Mouse (Mus musculus): Measurements from ENCODE around the gene Sumo1.

The Sumo1 gene

DNA sequence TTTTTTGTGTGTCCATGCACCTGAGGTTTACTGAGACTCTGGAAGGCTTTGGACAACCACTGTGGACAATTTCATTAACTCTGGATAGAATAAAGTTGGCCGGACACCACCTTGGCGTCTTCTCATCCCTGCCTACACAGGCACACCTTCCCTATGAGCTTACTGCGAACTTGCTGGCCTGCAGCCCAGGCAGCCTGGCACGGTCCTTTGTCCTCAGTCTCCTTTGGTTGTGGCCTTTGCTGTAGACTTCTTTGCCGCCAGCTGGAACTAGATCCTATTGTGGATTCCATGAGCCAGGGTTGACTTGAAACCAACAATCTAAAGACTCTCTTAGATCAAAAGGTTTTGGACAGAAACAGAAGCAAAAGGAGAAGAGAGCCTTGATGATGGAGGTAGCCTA is 45.2 kb downstream of the Sumo1 start:
- H3K36me3 ChIP-seq (ENCODE audit: insufficient read depth, low read length): no peaks in the 10 kb centered on the region
- H3K4me3 ChIP-seq (replicated peaks; ENCODE audit: low read length): no peak overlapping the region
- H3K9me3 ChIP-seq (ENCODE audit: low read length): peaks cover 15% of the 10 kb centered on the region
- no peaks in the 10 kb centered on the region for H3K27me3 ChIP-seq (ENCODE audit: insufficient read depth, low read length)
- no peak for TF ChIP-seq NANOG (IDR thresholded peaks at IDR 0.05; ENCODE audit: borderline replicate concordance, low read length)
- H3K4me1 ChIP-seq (replicated peaks; ENCODE audit: low read depth, low read length): peaks cover 7% of the 10 kb centered on the region

DNA sequence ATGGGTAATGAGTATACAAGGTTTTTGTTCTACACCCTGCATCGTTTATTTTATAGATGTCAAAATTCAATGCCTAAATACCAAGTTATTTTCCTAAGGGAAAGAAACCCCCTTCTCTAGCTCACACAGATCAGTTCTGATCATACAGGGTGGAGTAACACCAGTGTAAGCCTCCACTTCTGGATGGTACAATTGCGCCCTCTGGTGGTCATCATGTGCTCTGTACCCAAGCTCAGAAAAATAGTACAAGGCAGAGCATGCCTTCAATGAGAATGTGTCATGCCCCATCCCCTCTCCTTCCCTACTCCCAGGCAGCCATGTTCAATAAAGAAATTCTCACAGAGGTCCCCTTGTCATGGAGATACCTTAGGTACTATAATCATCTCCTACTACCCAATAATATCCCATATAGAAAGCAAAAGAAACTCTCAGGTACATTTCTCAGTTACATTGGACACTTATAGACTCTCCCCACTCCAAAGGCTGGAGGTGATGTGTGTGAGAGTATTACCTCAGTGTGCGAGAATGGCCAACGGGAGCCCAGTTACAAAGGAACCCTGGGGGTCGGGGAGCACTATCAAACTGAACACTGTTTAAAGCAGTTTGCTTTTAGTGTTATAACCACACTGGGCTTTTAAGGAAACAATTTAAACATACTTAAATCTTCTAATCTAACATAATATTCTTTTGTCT is 47.2 kb downstream of the Sumo1 start:
- TF ChIP-seq CTCF (conservative IDR thresholded peaks at IDR 0.05; ENCODE audit: low read length): peak; percentile 84
- TF ChIP-seq POU5F1 (IDR thresholded peaks at IDR 0.05; ENCODE audit: borderline replicate concordance, low read length): no peak
- no peak for TF ChIP-seq NANOG (IDR thresholded peaks at IDR 0.05; ENCODE audit: borderline replicate concordance, low read length)
- Histone ChIP-seq H3K9me3 (ENCODE audit: low read length) (peaks cover 15% of the 10 kb centered on the region), H3K36me3 (ENCODE audit: insufficient read depth, low read length) (no peaks in the 10 kb centered on the region), H3K4me1 (replicated peaks; ENCODE audit: low read depth, low read length) (no peaks in the 10 kb centered on the region; the same call in 1 of the 2 replicates), H3K4me3 (replicated peaks; ENCODE audit: low read length) (no peak overlapping the region), H3K27me3 (ENCODE audit: insufficient read depth, low read length) (no peaks in the 10 kb centered on the region)

DNA sequence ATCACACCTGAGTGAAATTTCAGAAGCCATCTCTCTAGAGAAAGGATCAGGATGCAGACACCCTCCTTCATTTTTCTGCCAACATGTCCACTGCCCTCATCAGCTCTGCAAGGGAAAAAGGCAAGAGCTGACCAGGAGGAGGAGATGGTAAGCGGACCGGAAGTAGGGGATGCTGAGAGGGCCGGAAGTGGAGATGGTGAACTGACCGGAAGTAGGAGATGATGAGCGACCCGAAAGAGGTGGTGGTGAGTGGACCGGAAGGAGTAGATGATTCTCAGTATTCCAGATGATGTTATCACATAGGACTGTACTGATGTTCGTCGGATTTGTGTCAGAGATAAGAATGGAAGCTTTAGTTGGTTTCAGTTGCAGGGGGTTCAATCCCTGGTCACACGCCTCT is 51.4 kb downstream of the Sumo1 start:
- TF ChIP-seq CTCF (conservative IDR thresholded peaks at IDR 0.05; ENCODE audit: low read length) (no peak), POU5F1 (IDR thresholded peaks at IDR 0.05; ENCODE audit: borderline replicate concordance, low read length) (no peak), NANOG (IDR thresholded peaks at IDR 0.05; ENCODE audit: borderline replicate concordance, low read length) (no peak)
- peaks cover 15% of the 10 kb centered on the region for H3K9me3 ChIP-seq (ENCODE audit: low read length)
- no peaks in the 10 kb centered on the region for H3K36me3 ChIP-seq (ENCODE audit: insufficient read depth, low read length)
- H3K4me1 ChIP-seq (replicated peaks; ENCODE audit: low read depth, low read length): peaks cover 13% of the 10 kb centered on the region
- no peak overlapping the region for H3K4me3 ChIP-seq (replicated peaks; ENCODE audit: low read length)
- no peaks in the 10 kb centered on the region for H3K27me3 ChIP-seq (ENCODE audit: insufficient read depth, low read length)

DNA sequence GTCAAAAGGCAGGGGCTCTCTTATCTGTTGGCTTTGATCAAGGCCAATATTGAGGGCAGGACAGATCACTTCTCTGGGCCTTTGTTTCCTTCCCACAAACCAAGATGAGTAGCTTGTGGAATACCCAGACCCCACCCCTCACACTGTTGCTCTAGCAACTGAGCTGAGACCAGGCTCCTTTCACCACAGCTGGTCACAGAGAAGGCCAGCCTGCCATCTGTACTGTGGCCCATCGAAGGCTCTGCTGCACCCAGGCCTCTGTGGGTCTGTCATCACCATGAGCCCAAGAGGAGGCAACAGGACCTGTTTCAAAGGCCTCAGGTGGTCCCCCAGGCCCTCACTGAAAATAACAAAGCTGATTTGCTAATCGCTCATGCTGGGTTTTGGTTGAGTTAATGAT is 55.6 kb downstream of the Sumo1 start:
- Histone ChIP-seq H3K36me3 (ENCODE audit: insufficient read depth, low read length) (no peaks in the 10 kb centered on the region), H3K27me3 (ENCODE audit: insufficient read depth, low read length) (no peaks in the 10 kb centered on the region), H3K9me3 (ENCODE audit: low read length) (no peaks in the 10 kb centered on the region), H3K4me3 (replicated peaks; ENCODE audit: low read length) (no peak overlapping the region), H3K4me1 (replicated peaks; ENCODE audit: low read depth, low read length) (peaks cover 31% of the 10 kb centered on the region)
- TF ChIP-seq POU5F1 (IDR thresholded peaks at IDR 0.05; ENCODE audit: borderline replicate concordance, low read length): no peak
- no peak for TF ChIP-seq CTCF (conservative IDR thresholded peaks at IDR 0.05; ENCODE audit: low read length)
- no peak for TF ChIP-seq NANOG (IDR thresholded peaks at IDR 0.05; ENCODE audit: borderline replicate concordance, low read length)

DNA sequence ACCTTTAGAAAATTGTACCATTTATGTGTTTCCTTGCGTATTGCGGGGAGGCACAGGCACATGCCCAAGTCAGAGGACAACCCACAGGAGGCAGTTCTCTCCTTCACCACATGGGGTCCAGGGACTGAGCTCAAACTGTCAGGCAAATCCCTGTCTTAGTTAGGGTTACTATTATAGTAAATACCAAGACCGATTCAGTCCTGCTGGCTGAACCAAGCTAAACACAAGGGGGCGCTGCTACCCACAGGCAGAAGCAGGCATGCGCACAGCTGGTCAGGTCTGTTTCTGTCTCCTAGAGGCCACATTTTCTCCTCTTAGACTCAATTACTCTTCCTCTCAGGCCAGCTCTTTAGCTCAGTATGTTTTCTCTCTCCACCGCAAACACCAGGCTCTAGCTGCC is 56.8 kb downstream of the Sumo1 start:
- TF ChIP-seq NANOG (IDR thresholded peaks at IDR 0.05; ENCODE audit: borderline replicate concordance, low read length): no peak
- TF ChIP-seq CTCF (conservative IDR thresholded peaks at IDR 0.05; ENCODE audit: low read length): peak; percentile 89
- no peak for TF ChIP-seq POU5F1 (IDR thresholded peaks at IDR 0.05; ENCODE audit: borderline replicate concordance, low read length)

DNA sequence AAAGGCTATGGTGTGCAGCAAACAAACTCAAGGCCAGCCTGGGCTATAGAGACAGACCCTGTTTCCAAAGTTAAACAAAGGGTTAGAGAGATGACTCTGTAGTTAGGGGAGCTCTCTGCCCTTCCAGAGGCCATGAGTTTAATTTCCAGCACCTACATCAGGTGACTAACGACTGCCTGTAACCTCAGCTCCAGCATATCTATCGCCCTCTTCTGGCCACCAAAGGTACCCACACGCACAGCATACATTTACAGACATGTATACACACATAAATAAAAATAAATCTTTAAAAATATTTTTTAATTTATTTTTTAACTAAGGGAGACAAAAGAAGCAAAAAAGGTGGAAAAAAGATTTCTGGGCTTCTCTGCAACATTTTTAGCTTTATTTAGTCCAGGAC is 59.7 kb downstream of the Sumo1 start:
- no peaks in the 10 kb centered on the region for H3K27me3 ChIP-seq (ENCODE audit: insufficient read depth, low read length)
- no peaks in the 10 kb centered on the region for H3K36me3 ChIP-seq (ENCODE audit: insufficient read depth, low read length)
- H3K4me1 ChIP-seq (replicated peaks; ENCODE audit: low read depth, low read length): peaks cover 66% of the 10 kb centered on the region
- H3K9me3 ChIP-seq (ENCODE audit: low read length): no peaks in the 10 kb centered on the region
- TF ChIP-seq POU5F1 (IDR thresholded peaks at IDR 0.05; ENCODE audit: borderline replicate concordance, low read length) (no peak), CTCF (conservative IDR thresholded peaks at IDR 0.05; ENCODE audit: low read length) (peak; percentile 90)
- H3K4me3 ChIP-seq (replicated peaks; ENCODE audit: low read length): no peak overlapping the region

More for the DNA sequence above, 56.8 kb downstream of the Sumo1 start:
- no peaks in the 10 kb centered on the region for H3K9me3 ChIP-seq (ENCODE audit: low read length)
- peak overlapping the region; percentile 18; the same call in 1 of the 2 replicates for H3K4me3 ChIP-seq (replicated peaks; ENCODE audit: low read length)
- H3K27me3 ChIP-seq (ENCODE audit: insufficient read depth, low read length): no peaks in the 10 kb centered on the region
- peaks cover 43% of the 10 kb centered on the region for H3K4me1 ChIP-seq (replicated peaks; ENCODE audit: low read depth, low read length)
- H3K36me3 ChIP-seq (ENCODE audit: insufficient read depth, low read length): no peaks in the 10 kb centered on the region

DNA sequence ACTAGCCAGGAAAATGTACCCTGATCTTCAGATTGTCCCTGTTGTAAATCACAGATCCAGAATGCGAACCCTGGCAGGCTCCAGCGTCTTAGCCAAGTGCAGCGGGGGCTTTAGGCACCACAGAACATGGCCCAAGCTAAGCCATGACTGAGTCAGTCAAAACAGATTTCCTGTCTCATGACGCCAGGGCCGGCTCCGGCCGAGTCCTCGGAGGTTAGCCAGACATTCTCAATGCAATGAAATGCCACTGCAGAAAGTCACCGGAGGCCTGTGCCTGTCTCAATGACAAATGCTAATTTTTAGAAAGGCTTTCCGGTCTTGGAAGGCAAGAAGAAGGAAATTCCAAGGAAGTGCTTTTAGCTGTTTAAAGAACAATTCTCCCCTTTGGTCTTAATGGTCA is 60.7 kb downstream of the Sumo1 start:
- TF ChIP-seq CTCF (conservative IDR thresholded peaks at IDR 0.05; ENCODE audit: low read length): no peak
- TF ChIP-seq POU5F1 (IDR thresholded peaks at IDR 0.05; ENCODE audit: borderline replicate concordance, low read length): no peak
- TF ChIP-seq NANOG (IDR thresholded peaks at IDR 0.05; ENCODE audit: borderline replicate concordance, low read length): no peak
- H3K27me3 ChIP-seq (ENCODE audit: insufficient read depth, low read length): no peaks in the 10 kb centered on the region
- H3K9me3 ChIP-seq (ENCODE audit: low read length): no peaks in the 10 kb centered on the region
- H3K4me1 ChIP-seq (replicated peaks; ENCODE audit: low read depth, low read length): peaks cover 67% of the 10 kb centered on the region
- no peak overlapping the region for H3K4me3 ChIP-seq (replicated peaks; ENCODE audit: low read length)
- no peaks in the 10 kb centered on the region for H3K36me3 ChIP-seq (ENCODE audit: insufficient read depth, low read length)

DNA sequence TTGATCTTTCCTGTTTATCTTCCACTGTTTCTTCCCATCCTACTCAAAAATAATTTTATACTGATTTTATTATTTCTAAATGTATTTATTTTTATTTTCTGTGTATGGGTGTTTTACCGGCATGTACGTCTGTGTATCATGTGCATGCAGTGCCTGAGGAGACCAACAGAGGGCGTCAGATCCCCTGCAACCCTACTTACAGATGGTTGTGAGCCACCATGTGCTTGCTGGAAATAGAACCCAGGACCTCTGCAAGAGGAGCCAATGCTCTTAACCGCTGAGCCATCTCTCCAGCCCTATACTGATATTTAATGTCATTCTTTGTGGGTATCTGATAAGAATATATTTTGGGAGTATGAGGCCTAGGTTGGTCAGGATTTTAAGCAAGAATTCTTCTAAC is 61.2 kb downstream of the Sumo1 start:
- Histone ChIP-seq H3K4me1 (replicated peaks; ENCODE audit: low read depth, low read length) (peaks cover 69% of the 10 kb centered on the region), H3K27me3 (ENCODE audit: insufficient read depth, low read length) (no peaks in the 10 kb centered on the region), H3K36me3 (ENCODE audit: insufficient read depth, low read length) (no peaks in the 10 kb centered on the region), H3K9me3 (ENCODE audit: low read length) (no peaks in the 10 kb centered on the region), H3K4me3 (replicated peaks; ENCODE audit: low read length) (no peak overlapping the region)
- TF ChIP-seq CTCF (conservative IDR thresholded peaks at IDR 0.05; ENCODE audit: low read length) (peak; percentile 89), NANOG (IDR thresholded peaks at IDR 0.05; ENCODE audit: borderline replicate concordance, low read length) (no peak)

DNA sequence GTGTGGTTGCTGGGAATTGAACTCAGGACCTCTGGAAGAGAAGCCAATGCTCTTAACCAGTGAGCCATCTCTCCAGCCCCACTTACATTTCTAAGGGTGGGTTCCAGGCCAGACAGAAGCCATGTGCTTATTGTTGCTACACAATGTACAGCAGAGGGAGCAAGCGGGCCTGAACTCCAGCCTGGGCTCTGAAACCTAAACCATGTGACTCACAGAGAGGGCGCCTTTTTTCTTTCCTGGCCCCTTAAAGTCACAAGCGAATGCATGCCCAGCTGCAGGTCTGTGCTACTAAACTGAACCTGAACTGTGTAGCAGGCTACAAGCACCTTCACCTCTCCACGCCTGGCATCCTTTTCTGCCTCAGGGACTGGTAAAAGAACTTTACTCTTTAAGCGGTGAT is 61.7 kb downstream of the Sumo1 start:
- no peaks in the 10 kb centered on the region for H3K9me3 ChIP-seq (ENCODE audit: low read length)
- no peaks in the 10 kb centered on the region for H3K36me3 ChIP-seq (ENCODE audit: insufficient read depth, low read length)
- no peak overlapping the region for H3K4me3 ChIP-seq (replicated peaks; ENCODE audit: low read length)
- H3K4me1 ChIP-seq (replicated peaks; ENCODE audit: low read depth, low read length): peaks cover 69% of the 10 kb centered on the region
- TF ChIP-seq CTCF (conservative IDR thresholded peaks at IDR 0.05; ENCODE audit: low read length) (peak; percentile 26), NANOG (IDR thresholded peaks at IDR 0.05; ENCODE audit: borderline replicate concordance, low read length) (no peak)
- no peaks in the 10 kb centered on the region for H3K27me3 ChIP-seq (ENCODE audit: insufficient read depth, low read length)

Data from E14TG2a.4 (cell line).